Mouse (Mus musculus) CH12.LX (cell line): ENCODE measurements around the gene Napsa.

ENCODE experiments used
- CHD1 ChIP-seq: IDR thresholded peaks from 2 replicates; pipeline ENCODE4 v1.6.1; 2012; ENCODE audit warnings: low read depth, low read length, improper control_type of control experiment, inconsistent platforms
- CHD2 ChIP-seq: IDR thresholded peaks from 2 replicates; pipeline ENCODE4 v1.6.1; 2011; ENCODE audit warnings: low read length, improper control_type of control experiment
- CTCF ChIP-seq, 2 experiments: IDR thresholded peaks in 1 of 2; conservative IDR thresholded peaks in 1 of 2; 2 replicates each; pipeline ENCODE4 v1.5.1; 2011 to 2012; ENCODE audit warnings: low read depth in 2 of 2, low read length in 2 of 2, improper control_type of control experiment in 1 of 2, inconsistent platforms in 1 of 2, mild to moderate bottlenecking in 1 of 2, moderate library complexity in 1 of 2
- E2F4 ChIP-seq: IDR thresholded peaks from 2 replicates; pipeline ENCODE4 v1.6.1; 2011; ENCODE audit warnings: low read depth, low read length, improper control_type of control experiment; ENCODE audit not compliant: insufficient replicate concordance
- EP300 ChIP-seq: IDR thresholded peaks from 2 replicates; pipeline ENCODE4 v1.6.1; 2011; ENCODE audit warnings: low read length, improper control_type of control experiment
- HCFC1 ChIP-seq: IDR thresholded peaks from 2 replicates; pipeline ENCODE4 v1.6.1; 2012; ENCODE audit warnings: low read depth, mild to moderate bottlenecking, inconsistent platforms, low read length, improper control_type of control experiment
- POLR2A ChIP-seq: IDR thresholded peaks from 2 replicates; pipeline ENCODE4 v1.6.1; 2011; ENCODE audit warnings: low read depth, mild to moderate bottlenecking, improper control_type of control experiment, low read length
- RCOR1 ChIP-seq: conservative IDR thresholded peaks from 2 replicates; pipeline ENCODE4 v1.6.1; 2012; ENCODE audit warnings: low read depth, mild to moderate bottlenecking, inconsistent platforms, low read length, improper control_type of control experiment
- USF1 ChIP-seq: IDR thresholded peaks from 2 replicates; pipeline ENCODE4 v1.6.1; 2014; ENCODE audit warnings: low read depth, mild to moderate bottlenecking, inconsistent platforms, low read length, improper control_type of control experiment

- TF ChIP-seq CHD1 (no peak), CTCF (conservative IDR thresholded peaks at IDR 0.05 in 1 of 2, IDR thresholded peaks at IDR 0.05 in 1 of 2; ENCODE audit: low read depth in 2 of 2, low read length in 2 of 2) (no peak), CHD2 (no peak), USF1 (no peak), HCFC1 (no peak), RCOR1 (no peak), POLR2A (no peak), EP300 (no peak), E2F4 (no peak)
These were observed 840 bp downstream of the Napsa start for GRCm38 (mm10) chr7:44572956-44573484.
